Mouse (Mus musculus): ENCODE data around the gene Mrrf.
"Not testable (repeated sequence)": the region's sequence is repeated elsewhere in the genome, so short reads cannot be mapped to it uniquely, and the experiment has no call there.

The Mrrf gene

GRCm38 (mm10) chr2:36129051-36129450 is 7.1 kb upstream of the Mrrf start:
- DNase-seq (ENCODE audit: low read depth): no peak

DNA sequence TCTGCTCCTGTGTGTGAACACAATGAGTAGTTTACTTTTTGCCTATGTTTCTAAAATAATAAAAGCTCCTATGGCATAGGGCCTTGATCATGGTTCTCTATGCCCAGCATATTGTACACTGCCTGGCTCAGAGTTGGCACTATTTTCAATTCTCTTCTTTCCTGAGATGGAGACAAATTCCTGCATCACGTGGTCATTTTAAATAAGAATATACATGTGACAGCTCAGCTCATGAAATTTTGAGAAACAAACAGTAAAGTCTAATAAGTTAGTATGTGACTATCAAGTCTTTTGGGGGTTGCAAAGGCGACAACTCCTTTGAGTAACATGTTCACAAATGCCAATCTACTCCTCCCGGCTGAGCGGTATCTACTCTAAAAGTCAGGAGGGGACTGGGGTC is 302 bp upstream of the Mrrf start:
- DNase-seq (ENCODE audit: low read depth): no peak

- DNase-seq (ENCODE audit: low read depth): no peak
Observed at GRCm38 (mm10) chr2:36139096-36139495, 2.9 kb downstream of the Mrrf start.

- no peak for DNase-seq (ENCODE audit: low read depth)
Observed at GRCm38 (mm10) chr2:36148876-36149365, 12.7 kb downstream of the Mrrf start.

- DNase-seq (ENCODE audit: low read depth): not testable (repeated sequence)
Observed at GRCm38 (mm10) chr2:36152401-36152800, 16.2 kb downstream of the Mrrf start.

DNA sequence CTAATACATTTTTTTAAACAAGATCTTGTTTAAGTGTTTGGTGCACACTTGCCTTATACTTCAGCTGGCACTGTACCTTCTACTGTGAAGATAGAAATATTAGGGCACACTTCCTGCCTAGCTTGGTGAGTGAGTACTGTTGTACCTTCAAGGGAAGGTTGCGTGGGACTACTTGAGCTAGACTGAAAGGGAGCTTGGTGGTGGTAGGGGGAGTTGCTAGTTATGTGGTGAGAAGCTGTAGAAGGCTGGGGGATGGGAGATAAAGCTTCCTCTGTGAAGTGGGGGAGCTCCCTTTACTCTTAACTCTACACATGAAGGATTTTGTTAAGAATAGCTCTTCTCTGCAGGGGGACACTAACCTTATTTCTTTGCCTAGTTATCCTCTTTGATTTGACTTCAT is 21.3 kb downstream of the Mrrf start:
- peak; percentile 62 for DNase-seq (ENCODE audit: low read depth)

GRCm38 (mm10) chr2:36159336-36159735 is 23.1 kb downstream of the Mrrf start:
- peak; percentile 16 for DNase-seq (ENCODE audit: low read depth)

DNA sequence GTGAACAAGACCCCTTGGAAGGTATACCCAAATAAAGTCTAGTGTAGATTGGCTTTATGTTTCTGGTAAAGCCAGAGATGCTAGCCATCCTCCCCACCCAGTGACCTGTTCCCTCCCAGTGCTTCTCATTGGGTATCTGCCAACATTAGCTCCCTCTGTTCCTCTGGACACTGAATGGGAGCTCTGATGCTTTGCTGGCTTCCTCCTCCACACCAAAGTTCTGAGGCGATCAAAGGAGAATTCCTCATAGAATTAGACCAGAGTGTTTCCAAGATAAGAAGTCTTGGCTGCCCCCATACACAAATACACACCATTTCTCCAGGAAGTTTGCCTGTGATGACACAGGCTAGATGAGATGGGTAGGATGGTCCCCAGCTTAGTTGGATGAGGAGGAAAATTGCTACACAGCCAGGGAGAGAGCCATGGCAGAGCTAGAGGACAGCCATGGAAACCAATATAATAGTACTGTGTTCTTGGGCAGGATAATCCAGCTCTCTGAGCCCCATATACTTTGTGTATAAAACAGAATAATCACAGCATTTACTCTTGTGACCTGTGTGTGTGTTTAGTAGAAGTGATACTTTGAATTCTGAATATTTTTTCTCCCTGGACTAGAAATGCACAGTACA is 31.9 kb downstream of the Mrrf start:
- DNase-seq (ENCODE audit: low read depth): no peak

DNA sequence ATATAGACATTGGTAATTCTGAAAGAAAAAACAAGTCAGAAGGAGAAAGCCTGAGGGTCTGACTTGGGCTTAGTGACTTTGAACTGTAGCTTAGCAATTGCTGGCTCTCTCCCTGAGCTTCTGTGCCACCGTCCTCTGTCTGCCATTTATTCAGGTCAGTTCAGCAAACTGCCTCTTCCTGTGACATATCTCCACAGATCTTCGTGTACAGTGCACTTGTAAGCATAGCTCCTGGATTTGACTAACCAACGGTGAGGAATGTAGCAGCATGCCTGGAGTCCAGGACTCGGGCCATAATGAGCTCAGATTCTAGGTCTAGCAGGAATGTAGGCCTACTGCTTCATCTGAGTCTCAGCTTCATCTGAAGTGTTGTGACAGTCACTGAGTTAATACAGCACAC is 33.0 kb downstream of the Mrrf start:
- DNase-seq (ENCODE audit: low read depth): no peak

DNA sequence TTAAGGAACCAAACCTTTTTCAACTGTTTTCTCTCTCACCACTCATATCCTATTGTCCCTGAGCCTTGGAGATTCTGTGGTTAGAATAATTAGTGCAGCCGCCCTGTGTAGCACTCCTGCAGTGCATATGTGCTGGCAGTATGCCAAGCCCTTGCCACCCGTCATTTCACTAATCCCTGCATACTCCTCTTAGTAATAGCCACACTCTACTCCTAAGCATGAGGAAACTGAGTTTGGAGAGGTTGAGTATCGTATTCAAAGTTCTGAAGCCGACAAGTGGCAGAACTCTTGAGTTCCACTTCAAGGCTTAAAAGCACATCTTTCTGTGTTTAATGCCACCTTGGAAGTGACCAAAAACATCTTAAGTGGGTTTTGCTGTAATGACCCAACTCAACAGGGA is 35.9 kb downstream of the Mrrf start:
- DNase-seq (ENCODE audit: low read depth): no peak

DNA sequence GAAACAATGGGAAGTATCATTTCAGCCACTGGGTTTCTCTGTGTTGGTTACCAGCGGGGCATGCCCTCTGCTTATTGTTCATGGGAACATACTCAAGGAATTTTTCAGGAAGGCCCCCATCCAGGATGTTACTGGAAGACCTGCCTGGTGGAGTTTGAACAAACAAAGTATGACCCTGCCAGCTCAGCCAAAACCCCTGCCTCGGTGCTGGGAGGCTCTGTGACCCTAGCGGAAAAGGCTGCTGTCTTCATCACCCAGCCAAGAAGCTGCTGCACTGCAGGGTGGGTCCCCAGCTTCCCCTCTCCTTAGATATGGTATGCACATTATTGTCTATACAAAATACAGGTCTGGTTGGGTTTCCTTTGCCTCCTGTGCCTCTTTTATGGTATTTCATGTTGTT is 36.4 kb downstream of the Mrrf start:
- DNase-seq (ENCODE audit: low read depth): no peak

DNA sequence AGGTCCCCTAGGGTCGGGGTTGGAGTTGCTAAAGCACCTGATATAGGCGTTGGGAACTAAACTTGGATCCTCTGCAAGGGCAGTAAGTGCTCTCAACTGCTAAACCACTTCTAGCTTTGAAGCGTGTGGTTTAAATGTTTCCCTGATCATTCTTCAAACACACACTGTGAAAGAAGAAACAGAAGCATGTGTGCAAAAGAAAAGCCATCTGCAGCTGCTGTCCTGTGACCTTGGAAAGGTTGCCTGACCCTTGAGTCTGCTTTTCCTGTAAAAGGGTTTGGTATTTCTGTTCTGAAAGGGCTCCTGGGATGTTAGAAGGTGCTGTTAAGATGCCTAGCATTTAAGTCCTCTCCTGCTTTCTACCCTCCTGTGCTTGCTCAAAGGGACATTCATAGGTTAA is 43.3 kb downstream of the Mrrf start:
- no peak for DNase-seq (ENCODE audit: low read depth)

GRCm38 (mm10) chr2:36181587-36182368 is 45.6 kb downstream of the Mrrf start:
- DNase-seq (ENCODE audit: low read depth): not testable (repeated sequence)

DNA sequence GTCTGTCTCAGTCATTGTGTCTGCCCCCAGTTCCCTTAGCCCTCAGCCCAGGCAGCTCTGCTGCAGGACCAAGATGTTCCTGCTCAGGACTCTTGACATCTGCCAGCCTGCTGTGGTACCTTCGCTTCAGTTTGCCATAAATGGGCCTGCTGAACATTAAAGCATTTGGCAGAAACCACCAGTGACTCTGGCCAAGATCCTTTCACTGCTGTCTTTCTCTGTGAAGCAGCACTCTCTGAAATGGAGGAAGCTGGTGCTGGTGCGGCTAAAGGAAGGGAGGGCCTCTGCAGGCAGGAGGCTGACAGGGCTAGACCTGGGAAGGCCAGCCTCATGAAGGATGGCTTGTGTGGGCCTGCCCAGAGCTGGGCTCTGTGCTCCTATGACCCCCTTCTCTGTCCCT is 47.1 kb downstream of the Mrrf start:
- DNase-seq (ENCODE audit: low read depth): no peak

GRCm38 (mm10) chr2:36184192-36184591 is 48.0 kb downstream of the Mrrf start:
- DNase-seq (ENCODE audit: low read depth): no peak

- DNase-seq (ENCODE audit: low read depth): no peak
Observed at GRCm38 (mm10) chr2:36184876-36185275, 48.7 kb downstream of the Mrrf start.

GRCm38 (mm10) chr2:36189200-36189599 is 53.0 kb downstream of the Mrrf start:
- not testable (repeated sequence) for DNase-seq (ENCODE audit: low read depth)

DNA sequence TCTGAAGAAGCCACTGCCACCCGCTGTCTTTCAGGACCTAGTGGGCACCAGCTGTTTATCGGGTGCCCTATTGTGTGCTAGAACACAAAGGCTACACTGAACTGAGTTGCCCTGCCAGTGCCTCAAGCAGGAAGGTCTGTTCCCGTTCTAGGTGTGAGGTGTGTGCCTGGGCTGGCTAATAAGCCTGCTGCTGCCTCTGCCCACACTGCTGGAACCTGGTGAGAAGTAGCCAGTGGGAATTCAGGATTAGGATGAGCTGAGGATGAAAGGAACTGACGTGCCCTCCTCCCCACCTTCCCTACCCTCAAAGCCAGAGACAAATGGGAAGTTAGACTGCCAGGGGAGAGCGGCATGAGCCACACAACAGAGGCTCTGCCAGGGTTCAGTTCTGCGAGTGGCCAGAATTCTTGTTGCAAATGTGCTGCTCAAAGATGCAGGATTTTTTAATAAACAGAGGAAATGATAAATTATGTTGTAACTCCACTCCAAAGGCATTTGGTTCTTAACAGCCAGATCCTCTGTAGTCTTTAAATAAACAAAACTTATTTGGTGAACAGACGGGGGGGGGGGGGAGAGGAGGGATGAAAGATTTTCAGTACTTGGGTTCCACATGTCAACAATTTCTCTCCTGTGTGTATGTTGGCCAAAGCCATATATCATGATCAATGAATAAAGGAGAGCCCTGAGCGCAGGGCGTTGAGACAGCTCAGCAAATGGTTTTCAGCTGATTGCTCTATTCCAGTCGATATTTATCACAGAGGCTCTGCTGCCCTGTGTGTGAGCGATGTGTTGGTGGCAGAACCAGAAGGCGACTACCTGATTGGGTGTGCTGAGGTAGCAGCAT is 55.1 kb downstream of the Mrrf start:
- DNase-seq (ENCODE audit: low read depth): no peak

DNA sequence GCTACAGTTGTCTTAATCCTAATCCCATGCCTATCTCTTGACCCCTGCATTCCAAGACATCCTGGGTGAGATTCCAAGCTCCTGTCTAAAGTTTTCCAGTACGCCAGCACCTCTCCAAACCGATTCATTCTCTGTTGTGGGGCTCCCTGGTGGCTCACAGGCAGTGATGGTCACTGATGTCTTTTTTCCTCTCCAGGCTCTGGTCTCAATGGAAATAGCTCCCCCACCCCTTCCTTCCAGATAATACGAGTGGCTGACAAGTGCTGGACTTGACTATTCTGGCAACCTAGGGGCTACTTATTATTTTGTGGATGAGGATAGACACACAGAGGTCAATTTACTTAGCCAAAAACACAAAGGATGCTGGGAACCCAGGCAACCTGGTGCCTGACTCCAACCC is 60.8 kb downstream of the Mrrf start:
- no peak for DNase-seq (ENCODE audit: low read depth)

GRCm38 (mm10) chr2:36197919-36198881 is 62.0 kb downstream of the Mrrf start:
- no peak for DNase-seq (ENCODE audit: low read depth)

GRCm38 (mm10) chr2:36198882-36199262 is 62.7 kb downstream of the Mrrf start:
- DNase-seq (ENCODE audit: low read depth): no peak

DNA sequence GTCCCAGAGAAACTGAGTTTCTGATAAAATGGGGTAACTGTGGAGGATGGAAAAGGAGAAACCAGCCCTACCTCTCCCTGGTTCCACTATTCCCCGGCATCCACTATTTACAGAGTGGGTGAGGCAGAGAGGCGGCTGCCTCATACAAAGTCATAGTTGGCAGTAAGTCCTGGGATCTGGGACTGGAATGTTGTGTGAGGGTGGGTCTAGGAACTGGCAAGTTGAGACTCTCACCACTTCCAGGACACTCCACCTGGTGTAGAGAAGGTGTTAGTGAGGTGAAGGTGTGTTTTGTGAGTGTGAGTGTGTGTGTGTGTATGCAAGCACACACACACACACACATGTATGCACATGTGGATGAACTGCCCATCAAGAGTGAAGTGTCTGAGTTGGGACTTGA is 64.6 kb downstream of the Mrrf start:
- DNase-seq (ENCODE audit: low read depth): no peak
